Mouse (Mus musculus) lung, embryonic 15.5 days (tissue): ENCODE measurements at regions not wholly inside any gene's neighbourhood (a gene's known extent, or its start where the extent isn't known, plus 50 kb on each side); places are given as distances from the start of the nearest gene placed in this dataset.

Source experiments
- ATAC-seq: fragments of 200-750 bp; cut with Nextera tagmentation; 2 replicates; pipeline ENCODE4 v1.8.0; 2017; ENCODE audit warnings: moderate number of reproducible peaks, borderline replicate concordance; ENCODE audit not compliant: low FRiP score, low TSS enrichment; ENCODE audit errors: extremely low read depth
- H3K27ac ChIP-seq: fragments of 300-500 bp; sonication (generic); 2 replicates; pipeline ENCODE4 v1.5.1; 2015; ENCODE audit warnings: moderate library complexity, mild to moderate bottlenecking, inconsistent platforms
- H3K27me3 ChIP-seq: fragments of 300-500 bp; sonication (generic); 2 replicates; pipeline ENCODE4 v1.6.1; 2015; ENCODE audit warnings: inconsistent platforms
- H3K36me3 ChIP-seq: fragments of 300-500 bp; sonication (generic); 2 replicates; pipeline ENCODE4 v1.6.1; 2015; ENCODE audit warnings: inconsistent platforms
- H3K4me1 ChIP-seq: fragments of 300-500 bp; sonication (generic); 2 replicates; pipeline ENCODE4 v1.6.1; 2015; ENCODE audit warnings: inconsistent platforms
- H3K4me2 ChIP-seq: fragments of 300-500 bp; sonication (generic); 2 replicates; pipeline ENCODE4 v1.6.1; 2015; ENCODE audit warnings: inconsistent platforms, mild to moderate bottlenecking, moderate library complexity
- H3K4me3 ChIP-seq: fragments of 300-500 bp; sonication (generic); 2 replicates; pipeline ENCODE4 v1.5.1; 2015; ENCODE audit warnings: mild to moderate bottlenecking, inconsistent platforms
- H3K9ac ChIP-seq: fragments of 300-500 bp; sonication (generic); 2 replicates; pipeline ENCODE4 v1.6.1; 2015; ENCODE audit warnings: inconsistent platforms
- H3K9me3 ChIP-seq: fragments of 300-500 bp; sonication (generic); 2 replicates; pipeline ENCODE4 v1.6.1; 2016; ENCODE audit warnings: inconsistent platforms
- WGBS: fragments of 180-500 bp; shearing (Covaris S2); methylation state at CpG from one replicate; pipeline ENCODE4 v1.1.7; 2015; 5-methylcytosine and 5-hydroxymethylcytosine counted together

DNA sequence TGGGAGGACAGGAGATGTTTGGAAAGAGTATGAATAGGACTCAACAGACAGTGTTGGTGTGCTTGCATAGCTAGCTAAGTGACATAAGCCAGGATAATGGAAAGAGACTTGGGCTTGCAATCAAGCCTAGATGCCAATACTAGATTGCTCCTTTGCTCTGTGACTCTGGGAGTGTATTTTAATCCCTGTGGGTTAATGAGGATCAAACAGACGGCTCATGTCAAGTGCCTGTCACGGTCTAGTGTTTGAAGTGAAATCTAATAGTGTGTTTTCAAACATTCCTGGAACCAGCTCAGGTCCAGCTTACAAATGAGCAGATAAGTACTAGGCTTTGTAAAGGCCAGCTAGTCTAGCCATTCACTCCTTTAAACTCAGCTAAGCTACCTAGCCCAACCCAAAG lies 64.1 kb upstream of the Ranbp3l start:
- Histone ChIP-seq H3K27ac (no peak overlapping the region), H3K4me3 (no peak overlapping the region), H3K9ac (no peak overlapping the region), H3K9me3 (no peaks in the 10 kb centered on the region), H3K4me1 (no peaks in the 10 kb centered on the region), H3K27me3 (no peaks in the 10 kb centered on the region), H3K36me3 (no peaks in the 10 kb centered on the region), H3K4me2 (no peak overlapping the region)
- no peak for ATAC-seq
- 29% methylated on average over 2 of the region's 2 CpGs for WGBS

DNA sequence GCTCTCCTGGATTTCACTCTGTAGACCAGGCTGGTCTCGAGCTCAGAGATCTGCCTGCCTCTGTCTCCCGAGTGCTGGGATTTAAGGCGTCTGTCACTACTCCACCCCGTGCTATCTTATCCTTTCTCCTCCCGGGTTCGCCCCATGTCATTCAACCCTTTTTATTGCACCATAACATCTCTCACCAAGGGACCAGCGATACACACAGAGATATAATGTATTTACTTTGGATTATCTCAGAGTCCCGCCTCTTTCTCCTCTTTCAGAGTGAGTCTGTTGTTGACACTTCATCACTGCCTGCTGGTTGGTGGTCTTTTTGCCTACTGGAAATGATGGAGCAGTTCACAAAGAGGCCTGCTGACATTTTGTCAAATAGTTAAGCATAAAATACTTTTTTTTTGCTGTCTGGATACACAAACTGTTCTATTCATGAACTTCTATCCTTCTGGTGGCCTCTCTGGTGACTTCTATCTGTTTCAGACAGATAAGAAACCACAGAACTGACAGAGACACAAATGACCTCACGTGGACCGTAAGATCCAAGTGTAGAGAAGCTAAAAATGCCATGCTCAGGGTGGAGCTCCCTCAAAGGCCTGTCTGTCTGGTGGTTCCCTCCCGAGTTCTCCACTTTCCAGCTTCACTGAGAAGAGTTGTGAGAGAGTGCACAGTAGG lies 70.1 kb upstream of the Ranbp3l start:
- H3K36me3 ChIP-seq, result no peaks in the 10 kb centered on the region
- H3K9ac ChIP-seq, result no peak overlapping the region
- no peak overlapping the region for H3K27ac ChIP-seq
- no peaks in the 10 kb centered on the region for H3K27me3 ChIP-seq
- no peaks in the 10 kb centered on the region for H3K4me1 ChIP-seq
- H3K9me3 ChIP-seq, result no peaks in the 10 kb centered on the region
- no peak overlapping the region for H3K4me2 ChIP-seq
- no peak for ATAC-seq
- no peak overlapping the region for H3K4me3 ChIP-seq
- 56% methylated on average over 11 of the region's 11 CpGs for WGBS

- no peak for ATAC-seq
- no peak overlapping the region for H3K27ac ChIP-seq
- no peaks in the 10 kb centered on the region for H3K27me3 ChIP-seq
- no peaks in the 10 kb centered on the region for H3K4me1 ChIP-seq
- no peak overlapping the region for H3K4me2 ChIP-seq
- H3K4me3 ChIP-seq, result no peak overlapping the region
- no peaks in the 10 kb centered on the region for H3K36me3 ChIP-seq
- H3K9me3 ChIP-seq, result no peaks in the 10 kb centered on the region
- 54% methylated on average over 2 of the region's 2 CpGs for WGBS
- no peak overlapping the region for H3K9ac ChIP-seq
Observed at GRCm38 (mm10) chr15:8896856-8897255, 70.9 kb upstream of the Ranbp3l start.

DNA sequence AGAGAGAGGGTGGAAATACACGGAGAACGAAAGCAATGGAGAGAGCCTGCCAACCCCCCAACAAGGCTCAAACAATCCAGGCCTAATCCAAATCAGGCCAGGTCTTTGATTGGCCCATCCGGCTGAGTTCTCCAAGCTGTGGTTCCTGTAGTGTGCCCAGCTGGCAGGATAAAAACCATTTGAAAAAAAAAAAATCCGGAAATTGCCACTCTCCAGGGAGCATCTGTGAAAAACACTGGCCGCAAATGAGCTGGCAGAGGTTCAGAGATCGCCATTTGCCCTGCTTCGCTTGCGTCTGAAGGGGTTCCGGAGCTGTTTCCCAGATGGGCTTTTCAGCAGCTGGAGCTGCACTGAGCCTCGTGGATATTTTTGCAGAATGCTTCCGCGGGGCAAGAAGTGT lies 71.4 kb upstream of the Ranbp3l start:
- Histone ChIP-seq H3K27me3 (no peaks in the 10 kb centered on the region), H3K4me2 (no peak overlapping the region), H3K9me3 (no peaks in the 10 kb centered on the region), H3K4me1 (no peaks in the 10 kb centered on the region), H3K36me3 (no peaks in the 10 kb centered on the region), H3K9ac (no peak overlapping the region), H3K4me3 (no peak overlapping the region), H3K27ac (no peak overlapping the region)
- 83% methylated on average over 12 of the region's 12 CpGs for WGBS
- ATAC-seq, result no peak

GRCm38 (mm10) chr15:8885585-8885984 lies 82.2 kb upstream of the Ranbp3l start:
- Histone ChIP-seq H3K9me3 (no peaks in the 10 kb centered on the region), H3K27ac (no peak overlapping the region), H3K4me2 (no peak overlapping the region), H3K9ac (no peak overlapping the region), H3K4me3 (no peak overlapping the region), H3K27me3 (no peaks in the 10 kb centered on the region), H3K36me3 (no peaks in the 10 kb centered on the region), H3K4me1 (no peaks in the 10 kb centered on the region)
- peak; percentile 39 for ATAC-seq
- 95% methylated on average over 3 of the region's 3 CpGs for WGBS

DNA sequence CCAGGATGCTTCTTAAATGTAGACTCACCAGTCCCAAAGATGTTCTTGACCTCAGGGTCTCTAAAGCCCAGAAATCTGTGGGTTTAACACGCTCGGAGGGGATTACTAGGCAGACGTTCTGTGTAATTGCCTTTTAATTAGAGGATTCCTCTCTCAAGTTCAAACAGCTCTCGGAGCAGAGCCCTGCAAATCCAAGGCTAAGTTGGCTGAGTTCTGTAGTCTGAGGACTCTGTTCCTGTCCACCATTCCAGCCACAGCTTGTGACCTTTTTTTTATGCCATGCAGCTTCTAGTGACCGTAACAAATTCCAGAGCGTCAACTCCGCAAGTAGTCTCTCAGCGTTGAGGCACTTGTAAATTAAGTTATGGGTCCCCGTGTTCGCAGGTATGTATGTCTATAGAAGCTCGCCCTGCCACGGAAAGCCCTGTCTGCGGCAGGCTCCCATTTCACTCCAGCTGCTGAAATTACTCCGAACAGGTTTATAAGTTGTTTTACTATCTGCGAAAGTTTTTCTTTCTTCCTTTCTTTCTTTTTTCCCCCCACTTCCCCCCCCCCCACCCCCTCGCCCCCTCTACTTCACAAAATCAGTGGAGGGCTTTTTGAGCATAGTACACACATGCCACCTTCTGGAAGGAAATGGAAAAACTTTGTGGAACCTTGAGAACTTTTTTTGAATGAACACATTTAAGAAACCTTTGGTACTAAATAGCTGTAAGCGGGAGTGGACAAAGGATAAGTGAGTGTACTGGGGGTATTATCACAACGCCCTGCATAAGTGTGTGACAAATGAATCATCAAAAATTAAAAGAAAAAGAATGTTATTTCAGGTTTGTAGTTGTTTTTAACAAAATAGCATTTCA lies 82.9 kb upstream of the Ranbp3l start:
- H3K4me3 ChIP-seq, result no peak overlapping the region
- H3K27ac ChIP-seq, result no peak overlapping the region
- H3K36me3 ChIP-seq, result no peaks in the 10 kb centered on the region
- no peaks in the 10 kb centered on the region for H3K4me1 ChIP-seq
- no peaks in the 10 kb centered on the region for H3K9me3 ChIP-seq
- H3K9ac ChIP-seq, result no peak overlapping the region
- H3K27me3 ChIP-seq, result no peaks in the 10 kb centered on the region
- no peak for ATAC-seq
- peak overlapping the region; percentile 27; the same call in 1 of the 2 replicates for H3K4me2 ChIP-seq
- 58% methylated on average over 18 of the region's 18 CpGs for WGBS

DNA sequence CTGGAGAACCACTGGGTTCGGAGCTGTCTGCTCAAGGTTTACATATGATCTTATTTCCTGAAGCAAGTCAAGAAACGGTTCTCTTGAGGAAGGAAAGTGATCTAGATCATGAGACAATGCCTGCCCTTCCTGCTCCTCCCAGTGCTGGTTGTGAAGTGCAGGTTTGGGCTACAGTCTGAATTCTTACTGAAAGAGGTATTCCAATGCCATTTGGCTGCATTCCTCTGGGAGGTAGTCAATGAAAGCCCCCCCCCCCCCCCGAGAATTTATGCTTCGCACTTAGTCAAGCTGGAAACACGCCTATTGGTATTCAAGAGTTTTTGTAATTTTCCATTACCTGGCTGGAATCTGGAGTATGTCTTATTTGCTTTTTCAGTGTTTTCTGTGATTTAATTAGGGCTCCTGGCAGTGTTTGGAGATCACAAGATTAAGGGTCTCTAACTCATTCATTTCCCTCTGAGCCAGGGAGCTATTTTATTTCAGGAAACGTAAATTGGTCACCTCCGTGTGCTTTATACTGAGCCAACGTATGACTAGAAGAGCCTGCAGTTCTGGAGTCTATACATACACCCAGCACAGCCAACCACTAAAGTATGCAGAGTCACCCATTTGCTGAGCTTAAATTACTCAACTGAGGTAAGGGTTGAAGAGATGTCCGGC lies 84.7 kb upstream of the Ranbp3l start:
- no peak overlapping the region for H3K4me3 ChIP-seq
- no peak overlapping the region for H3K9ac ChIP-seq
- H3K27me3 ChIP-seq, result no peaks in the 10 kb centered on the region
- H3K4me1 ChIP-seq, result no peaks in the 10 kb centered on the region
- no peaks in the 10 kb centered on the region for H3K9me3 ChIP-seq
- no peaks in the 10 kb centered on the region for H3K36me3 ChIP-seq
- H3K27ac ChIP-seq, result no peak overlapping the region
- no peak for ATAC-seq
- 59% methylated on average over 9 of the region's 9 CpGs for WGBS
- no peak overlapping the region for H3K4me2 ChIP-seq

- no peaks in the 10 kb centered on the region for H3K9me3 ChIP-seq
- H3K4me3 ChIP-seq, result no peak overlapping the region
- no peak overlapping the region for H3K4me2 ChIP-seq
- H3K36me3 ChIP-seq, result no peaks in the 10 kb centered on the region
- H3K27ac ChIP-seq, result no peak overlapping the region
- no peaks in the 10 kb centered on the region for H3K27me3 ChIP-seq
- ATAC-seq, result no peak
- no peaks in the 10 kb centered on the region for H3K4me1 ChIP-seq
- H3K9ac ChIP-seq, result no peak overlapping the region
- WGBS, result 79% methylated on average over 9 of the region's 9 CpGs
Observed at GRCm38 (mm10) chr15:8874884-8875493, 92.8 kb upstream of the Ranbp3l start.

DNA sequence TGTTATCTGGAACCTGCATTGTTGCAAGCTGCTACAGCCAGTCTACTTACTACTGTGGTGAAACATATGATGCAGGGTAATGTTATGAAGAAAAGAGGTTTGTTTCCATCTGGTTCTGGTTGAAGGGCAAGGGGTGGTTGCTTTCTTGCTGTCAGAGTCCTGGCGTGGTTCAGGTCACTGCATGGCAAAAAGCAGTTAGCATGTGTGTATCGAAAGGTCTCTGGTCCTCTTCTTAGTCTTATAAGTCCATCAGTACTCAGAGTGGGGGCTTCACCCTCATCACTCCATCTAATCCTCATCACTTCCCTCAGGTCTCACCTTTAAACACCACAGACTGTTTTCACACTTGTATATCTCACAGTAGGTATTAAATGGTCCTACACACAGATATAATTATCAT lies 99.7 kb upstream of the Ranbp3l start:
- Histone ChIP-seq H3K4me3 (no peak overlapping the region), H3K27me3 (no peaks in the 10 kb centered on the region), H3K4me1 (peaks cover 6% of the 10 kb centered on the region), H3K9me3 (no peaks in the 10 kb centered on the region), H3K27ac (no peak overlapping the region), H3K4me2 (no peak overlapping the region), H3K36me3 (no peaks in the 10 kb centered on the region), H3K9ac (no peak overlapping the region)
- 84% methylated on average over 2 of the region's 2 CpGs for WGBS
- ATAC-seq, result no peak

GRCm38 (mm10) chr15:8867160-8867891 lies 100.4 kb upstream of the Ranbp3l start:
- H3K27me3 ChIP-seq, result no peaks in the 10 kb centered on the region
- no peaks in the 10 kb centered on the region for H3K36me3 ChIP-seq
- H3K4me2 ChIP-seq, result no peak overlapping the region
- peak overlapping the region; percentile 7 for H3K27ac ChIP-seq
- 25% methylated on average over 7 of the region's 7 CpGs for whole genome bisulfite sequencing
- no peak overlapping the region for H3K4me3 ChIP-seq
- peaks cover 6% of the 10 kb centered on the region for H3K4me1 ChIP-seq
- peak; percentile 57; the same call in 1 of the 2 replicates for ATAC-seq
- no peak overlapping the region for H3K9ac ChIP-seq
- no peaks in the 10 kb centered on the region for H3K9me3 ChIP-seq

- Histone ChIP-seq H3K27ac (no peak overlapping the region), H3K9ac (no peak overlapping the region), H3K36me3 (no peaks in the 10 kb centered on the region), H3K4me3 (no peak overlapping the region), H3K9me3 (no peaks in the 10 kb centered on the region), H3K4me2 (no peak overlapping the region), H3K4me1 (peaks cover 6% of the 10 kb centered on the region), H3K27me3 (no peaks in the 10 kb centered on the region)
- WGBS, result 65% methylated on average over 8 of the region's 8 CpGs
- no peak for ATAC-seq
Observed at GRCm38 (mm10) chr15:8865089-8865933, 102.4 kb upstream of the Ranbp3l start.
